In the genomic region with DNA sequence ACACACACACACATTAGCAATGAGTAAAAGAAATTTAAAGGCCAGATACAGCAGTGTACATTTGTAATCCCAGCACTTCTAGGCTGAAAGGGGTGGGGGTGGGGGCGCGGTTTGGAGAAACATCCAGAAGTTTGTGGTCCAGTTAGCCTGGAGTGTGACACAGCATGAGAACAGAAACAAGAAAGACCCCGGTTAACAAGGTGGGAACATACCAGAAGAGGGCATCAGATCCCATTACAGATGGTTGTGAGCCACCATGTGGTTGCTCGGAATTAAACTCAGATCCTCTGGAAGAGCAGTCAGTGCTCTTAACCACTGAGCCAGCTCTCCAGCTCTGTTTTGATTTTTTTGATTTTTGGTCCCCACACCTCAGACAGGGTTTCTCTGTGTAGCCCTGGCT, we compare ENCODE assay signal across 23 mouse cellular contexts. TPM values are rescaled to one million over a fixed set of nuclear protein-coding genes. Genes with fewer than 3 reads are reported as not detected.
DNase-seq lines count a peak whose midpoint lies in the region; ATAC-seq and TF ChIP-seq lines count a peak whose summit lies in the region.
"Had no signal": no experiment of that assay in that cellular context is flagged by ENCODE, and none has a peak within 500 bp of the region (broad histone marks: within the 10 kb centered on the region; RNA-seq: fewer than 3 reads in every experiment).

No protein-coding gene starts in this region.

- peak; percentile 56 for TF ChIP-seq CTCF in kidney, postnatal 0 days (IDR thresholded peaks at IDR 0.05; ENCODE audit: low read depth)

- H3K27me3 ChIP-seq in kidney, postnatal 0 days (ENCODE audit: insufficient read depth, low read length) = no peaks in the 10 kb centered on the region
- no peaks in the 10 kb centered on the region for H3K27me3 ChIP-seq in stomach, embryonic 16.5 days (ENCODE audit: control insufficient read depth, insufficient read depth, low read length)
- peaks cover 31% of the 10 kb centered on the region for H3K27me3 ChIP-seq in heart, embryonic 12.5 days (replicated peaks)
- H3K27me3 ChIP-seq: embryonic facial prominence, embryonic 12.5 days; hindbrain, embryonic 12.5 days had no signal

- ATAC-seq in kidney, postnatal 0 days (replicated peaks; ENCODE audit: low FRiP score, low read depth) = no peak
- no peak for ATAC-seq in stomach, embryonic 16.5 days (ENCODE audit: insufficient read depth, low FRiP score)
- no peak for ATAC-seq in heart, embryonic 12.5 days (ENCODE audit: insufficient number of reproducible peaks, low FRiP score)
- ATAC-seq: CD4-positive, CD25-positive, alpha-beta regulatory T cell, adult 4 months; forebrain, embryonic 16.5 days; hindbrain, embryonic 16.5 days had no signal

- H3K4me3 ChIP-seq in kidney, postnatal 0 days (replicated peaks; ENCODE audit: low read depth, low read length) = no peak overlapping the region
- no peak overlapping the region for H3K4me3 ChIP-seq in stomach, embryonic 16.5 days (replicated peaks; ENCODE audit: low read length)
- no peak overlapping the region for H3K4me3 ChIP-seq in heart, embryonic 12.5 days
- H3K4me3 ChIP-seq: embryonic facial prominence, embryonic 12.5 days; forebrain, embryonic 12.5 days; heart, embryonic 13.5 days; hindbrain, embryonic 12.5 days had no signal

- peaks cover 17% of the 10 kb centered on the region for H3K4me1 ChIP-seq in kidney, postnatal 0 days (replicated peaks; ENCODE audit: insufficient read depth, low read length)
- peaks cover 16% of the 10 kb centered on the region for H3K4me1 ChIP-seq in stomach, embryonic 16.5 days (ENCODE audit: control insufficient read depth, insufficient read depth, low read length)
- H3K4me1 ChIP-seq in heart, embryonic 12.5 days (replicated peaks) = peaks cover 12% of the 10 kb centered on the region

- H3K9me3 ChIP-seq in kidney, postnatal 0 days (replicated peaks; ENCODE audit: low read length) = no peaks in the 10 kb centered on the region
- no peaks in the 10 kb centered on the region for H3K9me3 ChIP-seq in stomach, embryonic 16.5 days (replicated peaks; ENCODE audit: control insufficient read depth, low read length)
- no peaks in the 10 kb centered on the region for H3K9me3 ChIP-seq in heart, embryonic 12.5 days (replicated peaks)
- H3K9me3 ChIP-seq: embryonic facial prominence, embryonic 12.5 days; forebrain, embryonic 12.5 days; heart, embryonic 13.5 days; hindbrain, embryonic 12.5 days had no signal

- H3K4me2 ChIP-seq in kidney, postnatal 0 days (ENCODE audit: low read length) = no peak overlapping the region
- H3K4me2 ChIP-seq in stomach, embryonic 16.5 days (ENCODE audit: low read depth, low read length) = no peak overlapping the region
- no peak overlapping the region for H3K4me2 ChIP-seq in heart, embryonic 12.5 days
- H3K4me2 ChIP-seq: embryonic facial prominence, embryonic 12.5 days; forebrain, embryonic 12.5 days; heart, embryonic 13.5 days; hindbrain, embryonic 12.5 days had no signal

- 32% methylated on average over 4 of the region's 4 CpGs for WGBS in kidney, postnatal 0 days
- WGBS in stomach, embryonic 16.5 days = 42% methylated on average over 4 of the region's 4 CpGs
- WGBS in heart, embryonic 12.5 days = 36% methylated on average over 4 of the region's 4 CpGs

- DNase-seq in kidney, postnatal 0 days (ENCODE audit: low spot score) = peak; percentile 37
- no peak for DNase-seq in kidney, postnatal 25 days
- DNase-seq in 3T3-L1 (ENCODE audit: low read depth, low spot score) (peak; percentile 27), ES-CJ7 (ENCODE audit: low read depth, low spot score) (peak; percentile 43)
- no peak for DNase-seq in spleen, adult 18-20 months
- DNase-seq: adrenal gland, postnatal 10 days; B cell, adult 2 months; cerebellum, adult 11 months; cerebellum, adult 8-10 months; cerebellum, postnatal 14 days; gastrocnemius, postnatal 25 days; heart, postnatal 36 days had no signal

- no peak overlapping the region for H3K9ac ChIP-seq in kidney, postnatal 0 days (ENCODE audit: low read depth, low read length)
- H3K9ac ChIP-seq in stomach, embryonic 16.5 days (ENCODE audit: low read length) = no peak overlapping the region
- no peak overlapping the region for H3K9ac ChIP-seq in heart, embryonic 12.5 days
- H3K9ac ChIP-seq: embryonic facial prominence, embryonic 12.5 days; forebrain, embryonic 12.5 days; heart, embryonic 13.5 days; hindbrain, embryonic 12.5 days had no signal

- no peak overlapping the region for H3K27ac ChIP-seq in kidney, postnatal 0 days
- 0 out of 2 replicates have a peak overlapping the region, but pooled peaks have one; percentile 8 for H3K27ac ChIP-seq in stomach, embryonic 16.5 days (ENCODE audit: low read length)
- no peak overlapping the region for H3K27ac ChIP-seq in heart, embryonic 12.5 days (ENCODE audit: poor library complexity, severe bottlenecking)
- H3K27ac ChIP-seq: embryonic facial prominence, embryonic 12.5 days; forebrain, embryonic 12.5 days; heart, embryonic 13.5 days; hindbrain, embryonic 12.5 days had no signal

- H3K36me3 ChIP-seq in kidney, postnatal 0 days (ENCODE audit: insufficient read depth, low read length) = no peaks in the 10 kb centered on the region
- no peaks in the 10 kb centered on the region for H3K36me3 ChIP-seq in stomach, embryonic 16.5 days (ENCODE audit: control insufficient read depth, insufficient read depth, low read length)
- H3K36me3 ChIP-seq in heart, embryonic 12.5 days = no peaks in the 10 kb centered on the region
- H3K36me3 ChIP-seq: embryonic facial prominence, embryonic 12.5 days; forebrain, embryonic 12.5 days; heart, embryonic 13.5 days; hindbrain, embryonic 12.5 days had no signal

RNA-seq across cellular contexts. Expression of a gene that starts 1.8 kb away (rescaled TPM):
- 4.0 and 6.1 TPM in 2 replicates for polyA plus RNA-seq in kidney, postnatal 0 days (2015; fragmentation: Nextera tagmentation; extraction: Ambion mirVana)
- polyA plus RNA-seq in stomach, embryonic 16.5 days (2015; fragmentation: Nextera tagmentation; extraction: Ambion mirVana) = 190 and 227 TPM in 2 replicates
- 0.40 and 0.50 TPM in 2 replicates for polyA plus RNA-seq in heart, embryonic 12.5 days (2016; fragmentation: Nextera tagmentation; extraction: Ambion mirVana)
- polyA plus RNA-seq: CD4-positive, CD25-positive, alpha-beta regulatory T cell, adult 4 months; forebrain, embryonic 16.5 days; heart, postnatal 0 days; hindbrain, embryonic 16.5 days had no signal

RNA-seq across cellular contexts. Expression of a gene that starts 17.8 kb away (rescaled TPM):
- polyA plus RNA-seq in kidney, postnatal 0 days (2015; fragmentation: Nextera tagmentation; extraction: Ambion mirVana) = 5.1 and 6.0 TPM in 2 replicates
- polyA plus RNA-seq in stomach, embryonic 16.5 days (2015; fragmentation: Nextera tagmentation; extraction: Ambion mirVana) = 34.0 and 38.2 TPM in 2 replicates
- polyA plus RNA-seq in heart, embryonic 12.5 days (2016; fragmentation: Nextera tagmentation; extraction: Ambion mirVana) = 60.2 and 60.5 TPM in 2 replicates
- polyA plus RNA-seq: CD4-positive, CD25-positive, alpha-beta regulatory T cell, adult 4 months; cortical plate, adult 2 months; forebrain, embryonic 12.5 days; forebrain, embryonic 16.5 days had no signal

RNA-seq across cellular contexts. Expression of a gene that starts 27.7 kb away (rescaled TPM):
- polyA plus RNA-seq in kidney, postnatal 0 days (2015; fragmentation: Nextera tagmentation; extraction: Ambion mirVana) = 8.8 and 9.9 TPM in 2 replicates
- 9.6 and 9.7 TPM in 2 replicates for polyA plus RNA-seq in stomach, embryonic 16.5 days (2015; fragmentation: Nextera tagmentation; extraction: Ambion mirVana)
- polyA plus RNA-seq in heart, embryonic 12.5 days (2016; fragmentation: Nextera tagmentation; extraction: Ambion mirVana) = 1.0 and 1.6 TPM in 2 replicates

Comparison
In these comparisons a context has a peak if more than half of its experiments do, and no peak if none do; other contexts are left out.
1. DNase-seq: peak in kidney, postnatal 0 days (single experiment), 3T3-L1 (single experiment) and ES-CJ7 (single experiment); none in kidney, postnatal 25 days (0 of 2) and spleen, adult 18-20 months (0 of 2).
2. RNA of a gene that starts 1.8 kb away (polyA plus RNA-seq): 190 to 227 TPM in stomach, embryonic 16.5 days; 4.0 to 6.1 TPM in kidney, postnatal 0 days and 0.40 to 0.50 TPM in heart, embryonic 12.5 days; every median in the first group is over 10 times any median in the second.